Mouse (Mus musculus): ENCODE measurements around the gene Gm29666.

DNA sequence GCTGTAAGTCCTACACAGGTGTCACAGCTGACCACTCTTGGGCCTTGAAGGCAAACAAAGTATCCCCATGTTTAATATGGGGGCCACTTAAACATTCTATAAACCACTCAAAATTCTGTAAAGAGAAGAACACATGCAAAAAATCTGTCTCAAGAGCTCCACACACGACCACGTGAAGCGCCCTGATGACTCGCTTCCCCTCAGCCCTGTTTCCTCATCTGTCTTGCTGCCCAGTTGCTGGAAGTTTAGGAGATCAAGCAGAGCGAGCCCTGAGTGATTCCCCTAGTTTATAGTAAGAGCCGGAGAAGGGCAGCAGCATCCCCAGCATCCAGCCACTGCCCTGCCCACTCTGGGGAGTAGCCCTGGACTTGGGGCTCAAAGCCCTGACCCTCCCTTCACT, 40.1 kb upstream of the Gm29666 start:
- TF ChIP-seq CTCF (IDR thresholded peaks at IDR 0.05; ENCODE audit: insufficient read depth, low read depth, low read length) (no peak), POLR2A (IDR thresholded peaks at IDR 0.05; ENCODE audit: insufficient read depth, low read depth, low read length) (no peak)

Data from olfactory bulb, adult 2 months (tissue).